Mouse (Mus musculus): ENCODE results near the gene Marco. TPM values are rescaled to one million over a fixed set of nuclear protein-coding genes. Genes with fewer than 3 reads are reported as not detected.

Marco gene
- polyA plus RNA-seq, 1 experiment from 2014 or later = not detected

GRCm38 (mm10) chr1:120459032-120459431 lies 45.8 kb downstream of the Marco start:
- Histone ChIP-seq H3K4me2 (no peak overlapping the region), H3K4me1 (ENCODE audit: control insufficient read depth, insufficient read depth, low read length) (no peaks in the 10 kb centered on the region), H3K27ac (ENCODE audit: low read depth, low read length) (no peak overlapping the region), H3K36me3 (ENCODE audit: control insufficient read depth, insufficient read depth, low read length) (no peaks in the 10 kb centered on the region), H3K27me3 (ENCODE audit: control insufficient read depth, insufficient read depth, low read length) (0 out of 2 replicates have a peak, but pooled peaks cover 3% of the 10 kb centered on the region), H3K4me3 (ENCODE audit: low read depth, low read length) (no peak overlapping the region), H3K9ac (ENCODE audit: low read depth, low read length) (no peak overlapping the region), H3K9me3 (replicated peaks; ENCODE audit: control insufficient read depth, low read length) (no peaks in the 10 kb centered on the region)
- no peak for ATAC-seq (replicated peaks; ENCODE audit: insufficient number of reproducible peaks, low FRiP score, low TSS enrichment)
- 67% methylated on average over 6 of the region's 6 CpGs for WGBS (ENCODE audit: insufficient replicate concordance)

DNA sequence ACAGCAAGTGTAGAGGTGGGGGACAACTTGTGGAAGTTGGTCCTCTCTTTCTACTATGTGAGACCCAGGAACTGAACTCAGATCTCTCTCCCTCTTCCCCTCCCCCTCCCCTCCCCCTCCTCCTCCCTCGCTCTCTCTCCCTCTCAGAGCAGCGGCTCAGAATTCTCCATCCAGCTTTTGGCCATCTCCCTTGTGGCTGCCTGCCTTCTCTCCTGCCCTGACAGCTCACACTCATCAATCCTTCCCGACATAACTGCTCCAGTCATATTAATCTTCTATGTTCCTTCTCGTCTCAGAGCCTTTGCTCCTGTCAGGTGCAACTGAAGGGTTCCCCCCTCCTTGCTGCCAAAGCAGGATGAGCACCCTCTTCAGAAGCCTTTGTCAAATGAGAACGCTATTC lies 46.3 kb downstream of the Marco start:
- Histone ChIP-seq H3K36me3 (ENCODE audit: control insufficient read depth, insufficient read depth, low read length) (no peaks in the 10 kb centered on the region), H3K4me3 (ENCODE audit: low read depth, low read length) (no peak overlapping the region), H3K9ac (ENCODE audit: low read depth, low read length) (no peak overlapping the region), H3K27ac (ENCODE audit: low read depth, low read length) (no peak overlapping the region), H3K9me3 (replicated peaks; ENCODE audit: control insufficient read depth, low read length) (no peaks in the 10 kb centered on the region), H3K27me3 (ENCODE audit: control insufficient read depth, insufficient read depth, low read length) (0 out of 2 replicates have a peak, but pooled peaks cover 3% of the 10 kb centered on the region), H3K4me1 (ENCODE audit: control insufficient read depth, insufficient read depth, low read length) (no peaks in the 10 kb centered on the region), H3K4me2 (no peak overlapping the region)
- WGBS (ENCODE audit: insufficient replicate concordance) = 50% methylated on average over 5 of the region's 5 CpGs
- ATAC-seq (replicated peaks; ENCODE audit: insufficient number of reproducible peaks, low FRiP score, low TSS enrichment) = no peak

DNA sequence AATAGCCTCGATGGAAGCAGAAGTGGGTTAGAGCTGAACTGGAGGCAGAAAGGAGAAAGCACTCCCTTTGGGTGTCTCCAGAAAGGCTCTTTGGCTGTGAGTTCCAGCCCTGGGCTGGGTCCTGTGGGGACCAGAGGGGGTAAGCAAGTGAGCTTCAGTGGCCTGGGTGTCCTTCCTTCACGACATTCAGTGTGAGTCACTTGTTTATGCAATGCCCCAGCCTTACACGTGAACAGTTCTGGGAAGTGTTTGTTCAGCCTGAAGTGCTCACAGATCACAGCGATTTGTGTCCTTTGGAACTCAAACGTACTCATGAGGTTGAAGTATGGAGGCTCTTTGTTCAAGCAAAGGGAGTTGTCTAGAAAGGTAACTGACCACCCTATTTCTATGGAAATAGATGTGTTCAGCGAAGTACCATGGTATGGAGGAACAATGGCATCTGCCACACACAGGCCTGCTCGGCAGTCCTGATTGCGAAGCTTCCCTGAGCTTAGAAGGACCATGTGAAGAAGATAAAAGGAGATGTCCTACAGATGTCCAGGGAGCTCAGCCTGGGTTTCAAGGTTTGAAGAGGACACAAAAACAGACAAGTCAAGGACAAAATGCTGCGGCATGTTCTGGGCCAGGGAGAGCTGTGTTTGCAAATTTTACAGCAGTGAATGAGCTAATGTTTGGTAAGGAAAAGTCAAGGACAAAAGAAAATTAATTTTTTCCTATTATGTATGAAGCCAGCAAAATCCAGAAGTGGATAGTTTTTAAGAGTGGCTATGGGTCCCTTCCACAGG lies 53.1 kb downstream of the Marco start:
- ATAC-seq (replicated peaks; ENCODE audit: insufficient number of reproducible peaks, low FRiP score, low TSS enrichment) = no peak
- no peaks in the 10 kb centered on the region for H3K4me1 ChIP-seq (ENCODE audit: control insufficient read depth, insufficient read depth, low read length)
- no peaks in the 10 kb centered on the region for H3K9me3 ChIP-seq (replicated peaks; ENCODE audit: control insufficient read depth, low read length)
- H3K36me3 ChIP-seq (ENCODE audit: control insufficient read depth, insufficient read depth, low read length) = no peaks in the 10 kb centered on the region
- H3K27me3 ChIP-seq (ENCODE audit: control insufficient read depth, insufficient read depth, low read length) = 0 out of 2 replicates have a peak, but pooled peaks cover 1% of the 10 kb centered on the region
- 69% methylated on average over 9 of the region's 9 CpGs for WGBS (ENCODE audit: insufficient replicate concordance)
- no peak overlapping the region for H3K4me2 ChIP-seq
- no peak overlapping the region for H3K9ac ChIP-seq (ENCODE audit: low read depth, low read length)
- H3K4me3 ChIP-seq (ENCODE audit: low read depth, low read length) = no peak overlapping the region
- H3K27ac ChIP-seq (ENCODE audit: low read depth, low read length) = no peak overlapping the region

DNA sequence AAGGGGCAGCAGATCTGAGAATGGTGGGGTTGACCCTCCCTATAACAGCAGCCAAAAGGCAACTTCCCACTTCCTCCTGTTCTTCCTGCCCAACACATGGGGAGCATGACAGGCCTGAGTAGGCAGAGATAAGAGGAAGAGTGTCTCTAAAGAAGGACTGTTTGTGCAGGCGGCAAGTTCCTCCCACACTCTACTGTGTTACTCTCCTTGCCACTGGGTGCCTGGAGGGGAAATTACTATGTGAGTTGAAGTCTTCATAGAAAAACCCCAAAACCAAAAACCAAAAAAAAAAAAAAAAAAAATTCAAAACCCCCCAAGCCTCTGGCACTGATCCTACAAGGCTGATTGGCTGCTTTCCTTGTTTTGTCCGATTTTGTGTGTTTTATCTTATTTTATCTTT lies 55.2 kb downstream of the Marco start:
- WGBS (ENCODE audit: insufficient replicate concordance) = 17% methylated on average over 2 of the region's 2 CpGs
- H3K4me3 ChIP-seq (ENCODE audit: low read depth, low read length) = no peak overlapping the region
- no peaks in the 10 kb centered on the region for H3K4me1 ChIP-seq (ENCODE audit: control insufficient read depth, insufficient read depth, low read length)
- no peak overlapping the region for H3K27ac ChIP-seq (ENCODE audit: low read depth, low read length)
- H3K9ac ChIP-seq (ENCODE audit: low read depth, low read length) = no peak overlapping the region
- H3K9me3 ChIP-seq (replicated peaks; ENCODE audit: control insufficient read depth, low read length) = no peaks in the 10 kb centered on the region
- H3K4me2 ChIP-seq = no peak overlapping the region
- ATAC-seq (replicated peaks; ENCODE audit: insufficient number of reproducible peaks, low FRiP score, low TSS enrichment) = no peak
- H3K27me3 ChIP-seq (ENCODE audit: control insufficient read depth, insufficient read depth, low read length) = no peaks in the 10 kb centered on the region
- H3K36me3 ChIP-seq (ENCODE audit: control insufficient read depth, insufficient read depth, low read length) = no peaks in the 10 kb centered on the region

GRCm38 (mm10) chr1:120443228-120443639 lies 61.6 kb downstream of the Marco start:
- ATAC-seq (replicated peaks; ENCODE audit: insufficient number of reproducible peaks, low FRiP score, low TSS enrichment) = no peak
- H3K9me3 ChIP-seq (replicated peaks; ENCODE audit: control insufficient read depth, low read length) = no peaks in the 10 kb centered on the region
- no peaks in the 10 kb centered on the region for H3K4me1 ChIP-seq (ENCODE audit: control insufficient read depth, insufficient read depth, low read length)
- no peaks in the 10 kb centered on the region for H3K36me3 ChIP-seq (ENCODE audit: control insufficient read depth, insufficient read depth, low read length)
- WGBS (ENCODE audit: insufficient replicate concordance) = 64% methylated on average over 3 of the region's 3 CpGs
- H3K27me3 ChIP-seq (ENCODE audit: control insufficient read depth, insufficient read depth, low read length) = no peaks in the 10 kb centered on the region
- H3K4me2 ChIP-seq = no peak overlapping the region
- H3K4me3 ChIP-seq (ENCODE audit: low read depth, low read length) = no peak overlapping the region
- H3K27ac ChIP-seq (ENCODE audit: low read depth, low read length) = no peak overlapping the region
- no peak overlapping the region for H3K9ac ChIP-seq (ENCODE audit: low read depth, low read length)

DNA sequence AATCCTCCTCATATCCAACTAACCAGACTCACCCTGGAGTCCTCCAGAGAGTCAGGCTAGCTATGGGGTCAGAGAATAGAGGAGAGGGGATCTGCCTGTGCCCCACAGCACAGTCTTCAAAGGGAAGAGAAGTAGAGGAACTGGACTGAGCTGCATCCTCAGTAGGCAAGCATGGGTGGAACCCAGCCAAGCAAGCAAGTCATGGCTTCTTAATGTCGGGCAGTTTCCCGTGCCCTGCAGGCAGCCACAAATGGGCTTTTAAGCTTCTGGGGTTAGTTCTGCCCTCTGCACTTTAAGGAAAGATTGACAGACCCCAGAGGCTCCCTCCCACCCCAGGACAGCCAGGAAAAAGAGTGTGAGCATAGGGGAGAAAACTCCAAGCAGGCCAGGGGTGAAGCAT lies 63.2 kb downstream of the Marco start:
- Histone ChIP-seq H3K9me3 (replicated peaks; ENCODE audit: control insufficient read depth, low read length) (no peaks in the 10 kb centered on the region), H3K27me3 (ENCODE audit: control insufficient read depth, insufficient read depth, low read length) (no peaks in the 10 kb centered on the region), H3K9ac (ENCODE audit: low read depth, low read length) (no peak overlapping the region), H3K4me3 (ENCODE audit: low read depth, low read length) (no peak overlapping the region), H3K4me1 (ENCODE audit: control insufficient read depth, insufficient read depth, low read length) (no peaks in the 10 kb centered on the region), H3K4me2 (no peak overlapping the region), H3K27ac (ENCODE audit: low read depth, low read length) (no peak overlapping the region), H3K36me3 (ENCODE audit: control insufficient read depth, insufficient read depth, low read length) (no peaks in the 10 kb centered on the region)
- no peak for ATAC-seq (replicated peaks; ENCODE audit: insufficient number of reproducible peaks, low FRiP score, low TSS enrichment)
- WGBS (ENCODE audit: insufficient replicate concordance) = 58% methylated on average over 2 of the region's 2 CpGs

DNA sequence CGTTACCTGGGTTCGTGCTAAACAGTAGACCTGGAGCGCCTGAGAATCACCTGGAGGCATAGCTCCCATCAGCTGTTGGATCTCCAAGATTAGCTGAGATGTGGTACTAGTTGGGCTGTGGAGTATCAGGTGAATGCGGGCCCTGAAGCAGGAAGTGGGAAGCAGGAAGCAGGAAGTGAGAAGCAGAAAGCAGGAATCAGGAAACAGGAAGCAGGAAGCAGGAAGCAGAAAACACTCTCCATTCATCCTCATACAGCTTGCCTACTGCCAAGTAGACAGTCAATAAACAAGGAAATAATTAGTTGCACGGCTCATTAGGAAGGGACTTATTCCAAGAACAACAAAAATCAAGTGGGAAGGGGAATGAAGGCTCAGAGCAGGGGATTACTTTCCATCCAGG lies 69.2 kb downstream of the Marco start:
- H3K36me3 ChIP-seq (ENCODE audit: control insufficient read depth, insufficient read depth, low read length) = no peaks in the 10 kb centered on the region
- ATAC-seq (replicated peaks; ENCODE audit: insufficient number of reproducible peaks, low FRiP score, low TSS enrichment) = no peak
- WGBS (ENCODE audit: insufficient replicate concordance) = 77% methylated on average over 5 of the region's 5 CpGs
- H3K27ac ChIP-seq (ENCODE audit: low read depth, low read length) = no peak overlapping the region
- H3K9me3 ChIP-seq (replicated peaks; ENCODE audit: control insufficient read depth, low read length) = no peaks in the 10 kb centered on the region
- no peak overlapping the region for H3K9ac ChIP-seq (ENCODE audit: low read depth, low read length)
- H3K4me2 ChIP-seq = no peak overlapping the region
- no peaks in the 10 kb centered on the region for H3K27me3 ChIP-seq (ENCODE audit: control insufficient read depth, insufficient read depth, low read length)
- H3K4me1 ChIP-seq (ENCODE audit: control insufficient read depth, insufficient read depth, low read length) = no peaks in the 10 kb centered on the region
- no peak overlapping the region for H3K4me3 ChIP-seq (ENCODE audit: low read depth, low read length)

DNA sequence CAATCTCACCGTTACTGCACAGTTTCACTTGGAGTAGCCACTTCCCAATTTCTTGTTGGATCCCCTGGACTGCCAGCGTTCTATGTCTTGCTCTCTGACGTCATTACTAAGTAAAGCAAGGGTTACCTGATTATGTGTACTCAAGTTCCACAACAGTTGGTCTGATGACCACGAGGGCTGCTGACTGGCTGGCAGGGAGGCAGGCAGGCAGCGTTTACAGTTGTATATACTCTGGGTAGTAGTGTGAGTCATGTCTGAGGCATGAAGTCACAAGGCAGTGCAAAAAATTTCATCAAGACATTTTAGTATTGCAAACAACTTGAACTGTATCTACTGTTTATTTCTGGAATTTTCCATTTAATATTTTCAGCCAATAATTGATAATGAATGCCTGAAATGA lies 74.7 kb downstream of the Marco start:
- 71% methylated on average over 5 of the region's 5 CpGs for WGBS (ENCODE audit: insufficient replicate concordance)

DNA sequence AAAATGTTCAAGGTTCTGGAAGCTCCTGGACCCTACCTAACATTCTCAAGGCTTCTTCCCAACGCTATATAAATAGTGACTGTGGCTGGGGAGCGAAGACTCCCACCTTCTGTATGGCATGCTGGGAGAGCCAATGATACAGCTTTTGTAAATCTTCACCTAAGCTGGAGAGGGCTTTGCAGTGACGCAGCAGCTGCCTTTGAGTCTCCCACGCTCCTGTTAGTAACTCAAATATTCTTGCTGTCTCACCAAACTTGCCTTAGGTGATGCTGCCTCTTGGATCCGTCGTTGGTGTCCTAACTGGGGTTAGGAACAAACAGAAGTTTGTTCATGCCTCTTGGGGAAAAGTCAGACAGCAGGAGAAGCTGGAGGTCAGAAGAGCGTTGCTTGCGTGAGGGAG lies 79.2 kb downstream of the Marco start:
- Histone ChIP-seq H3K9me3 (replicated peaks; ENCODE audit: control insufficient read depth, low read length) (no peaks in the 10 kb centered on the region), H3K4me3 (ENCODE audit: low read depth, low read length) (no peak overlapping the region), H3K36me3 (ENCODE audit: control insufficient read depth, insufficient read depth, low read length) (no peaks in the 10 kb centered on the region), H3K4me2 (no peak overlapping the region), H3K27me3 (ENCODE audit: control insufficient read depth, insufficient read depth, low read length) (no peaks in the 10 kb centered on the region), H3K27ac (ENCODE audit: low read depth, low read length) (no peak overlapping the region), H3K4me1 (ENCODE audit: control insufficient read depth, insufficient read depth, low read length) (no peaks in the 10 kb centered on the region), H3K9ac (ENCODE audit: low read depth, low read length) (no peak overlapping the region)
- WGBS (ENCODE audit: insufficient replicate concordance) = 65% methylated on average over 8 of the region's 8 CpGs
- ATAC-seq (replicated peaks; ENCODE audit: insufficient number of reproducible peaks, low FRiP score, low TSS enrichment) = no peak

More for the DNA sequence above, 74.7 kb downstream of the Marco start:
- no peak overlapping the region for H3K4me2 ChIP-seq
- no peaks in the 10 kb centered on the region for H3K27me3 ChIP-seq (ENCODE audit: control insufficient read depth, insufficient read depth, low read length)
- no peak overlapping the region for H3K27ac ChIP-seq (ENCODE audit: low read depth, low read length)
- H3K36me3 ChIP-seq (ENCODE audit: control insufficient read depth, insufficient read depth, low read length) = no peaks in the 10 kb centered on the region
- H3K9me3 ChIP-seq (replicated peaks; ENCODE audit: control insufficient read depth, low read length) = no peaks in the 10 kb centered on the region
- H3K4me1 ChIP-seq (ENCODE audit: control insufficient read depth, insufficient read depth, low read length) = no peaks in the 10 kb centered on the region
- ATAC-seq (replicated peaks; ENCODE audit: insufficient number of reproducible peaks, low FRiP score, low TSS enrichment) = no peak
- H3K4me3 ChIP-seq (ENCODE audit: low read depth, low read length) = no peak overlapping the region
- H3K9ac ChIP-seq (ENCODE audit: low read depth, low read length) = no peak overlapping the region

Measured in heart, embryonic 11.5 days (tissue).